Mouse (Mus musculus) hindbrain, postnatal 0 days (tissue): ENCODE measurements around the gene Glyatl3. TPM values are rescaled to one million over a fixed set of nuclear protein-coding genes. Genes with fewer than 3 reads are reported as not detected.
A peak's percentile ranks its signal among the peaks of the same experiment; 100 is the strongest.

Source experiments
- ATAC-seq: fragments of 200-750 bp; cut with Nextera tagmentation; 2 replicates; pipeline ENCODE4 v1.8.0; 2017; ENCODE audit warnings: mild to moderate bottlenecking, moderate TSS enrichment, moderate library complexity
- DNase-seq: peaks from one replicate; pipeline ENCODE4 v3.0.0-alpha.2; 2015; ENCODE audit warnings: low spot score
- H3K27ac ChIP-seq: fragments of 300-500 bp; sonication (generic); 2 replicates; pipeline ENCODE4 v1.5.1; 2014; ENCODE audit warnings: mild to moderate bottlenecking
- H3K27me3 ChIP-seq: fragments of 300-500 bp; sonication (generic); 2 replicates; pipeline ENCODE4 v1.6.1; 2014; ENCODE audit warnings: low read length, mixed read lengths; ENCODE audit not compliant: insufficient read depth
- H3K36me3 ChIP-seq: fragments of 300-500 bp; sonication (generic); 2 replicates; pipeline ENCODE4 v1.6.1; 2014; ENCODE audit warnings: low read length, mixed read lengths; ENCODE audit not compliant: insufficient read depth
- H3K4me1 ChIP-seq: fragments of 300-500 bp; sonication (generic); 2 replicates; pipeline ENCODE4 v1.6.1; 2014; ENCODE audit warnings: antibody characterized with exemption, low read length, mixed read lengths; ENCODE audit not compliant: insufficient read depth
- H3K4me2 ChIP-seq: fragments of 300-500 bp; sonication (generic); 2 replicates; pipeline ENCODE4 v1.6.1; 2014; ENCODE audit warnings: low read depth, mild to moderate bottlenecking, low read length, moderate library complexity, mixed read lengths
- H3K4me3 ChIP-seq: fragments of 300-500 bp; sonication (generic); 2 replicates; pipeline ENCODE4 v1.5.1; 2014; ENCODE audit warnings: low read length
- H3K9ac ChIP-seq: fragments of 300-500 bp; sonication (generic); replicated peaks from 2 replicates; pipeline ENCODE4 v1.6.1; 2014; ENCODE audit warnings: mild to moderate bottlenecking, low read length, moderate library complexity, mixed read lengths
- H3K9me3 ChIP-seq: fragments of 300-500 bp; sonication (generic); 2 replicates; pipeline ENCODE4 v1.6.1; 2016; ENCODE audit warnings: low read length, mixed read lengths
- CTCF ChIP-seq: IDR thresholded peaks from 2 replicates; pipeline ENCODE4 v1.5.1; 2016; ENCODE audit warnings: antibody characterized with exemption, control low read depth, low read depth
- WGBS: fragments of 180-500 bp; shearing (Covaris S2); extraction: QIAGEN DNeasy Blood & Tissue Kit; methylation state at CpG from one replicate; pipeline ENCODE4 v1.1.7; 2014; 5-methylcytosine and 5-hydroxymethylcytosine counted together
- polyA plus RNA-seq: library from polyadenylated mRNA; unstranded; fragments of >200 nt; fragmentation: Nextera tagmentation; extraction: Ambion mirVana; gene quantifications from 2 replicates; pipeline ENCODE4 v1.2.1, GENCODE M21; 2015
- total RNA-seq: library from RNA; depleted of rRNA; stranded (reverse); fragments of >200 nt; gene quantifications from 2 replicates; pipeline ENCODE4 v1.2.3, GENCODE M21; 2014; rRNA removed

Glyatl3 gene
- total RNA-seq (not detected in 2 replicates), polyA plus RNA-seq (not detected in 2 replicates)

DNA sequence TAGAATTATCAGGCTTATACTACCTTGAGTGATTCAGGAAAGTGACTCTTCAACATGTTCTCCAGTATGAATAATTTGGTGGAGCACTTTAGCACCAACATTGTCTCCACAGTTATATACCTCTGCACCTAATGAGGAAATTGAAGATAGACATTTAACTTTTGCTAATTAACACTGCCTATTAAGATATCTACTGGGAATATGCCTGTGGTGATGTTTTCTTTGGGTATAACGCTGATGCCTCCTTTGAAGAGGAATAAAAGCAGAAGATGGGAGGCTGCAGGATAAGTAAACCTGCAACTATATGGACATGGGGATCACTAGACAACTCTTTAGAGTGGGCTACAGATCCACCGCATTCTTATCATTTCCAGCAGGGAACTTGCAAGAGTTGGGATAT lies at the start of gene Glyatl3:
Gene Glyatl3, minus strand, starts transcription at position 101 of the 400 bp plus-strand sequence.
- 94% methylated on average over 2 of the region's 2 CpGs for WGBS
- ATAC-seq (no peak), DNase-seq (no peak)
- no peak within 1 kb of the TSS for H3K4me2 ChIP-seq
- no peaks in the 10 kb centered on the region for H3K9me3 ChIP-seq
- no peaks in the 10 kb centered on the region for H3K36me3 ChIP-seq
- H3K27me3 ChIP-seq = no peaks in the 10 kb centered on the region
- TF ChIP-seq CTCF = no peak
- H3K4me1 ChIP-seq = no peaks in the 10 kb centered on the region
- no peak within 1 kb of the TSS for H3K9ac ChIP-seq
- no peak within 1 kb of the TSS for H3K4me3 ChIP-seq
- H3K27ac ChIP-seq = no peak within 1 kb of the TSS

DNA sequence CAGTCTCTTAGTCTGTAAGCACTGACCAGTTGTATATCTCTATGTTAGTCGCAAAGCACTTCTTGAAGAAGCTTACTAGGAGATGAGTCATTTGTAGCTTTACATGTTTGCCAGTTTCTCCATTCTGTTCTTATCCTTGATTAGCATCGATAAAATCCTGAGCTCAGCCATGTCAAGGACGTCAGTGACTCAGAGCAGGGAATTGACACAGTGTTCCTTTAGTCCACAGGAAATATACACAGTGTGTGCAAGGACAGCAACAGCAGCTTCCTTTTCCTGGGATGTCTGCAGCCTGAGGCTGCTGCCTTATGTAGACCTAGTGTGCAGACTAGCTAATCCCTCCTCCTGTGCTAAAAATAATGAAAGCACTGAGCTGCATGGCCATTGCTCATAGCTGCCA lies 34.4 kb upstream of the Glyatl3 start:
- peaks cover 6% of the 10 kb centered on the region; the same call in 1 of the 2 replicates for H3K36me3 ChIP-seq
- no peak overlapping the region for H3K4me2 ChIP-seq
- H3K9ac ChIP-seq = no peak overlapping the region
- DNase-seq = no peak
- H3K4me3 ChIP-seq = no peak overlapping the region
- no peak for TF ChIP-seq CTCF
- 90% methylated on average over 3 of the region's 3 CpGs for WGBS
- H3K9me3 ChIP-seq = no peaks in the 10 kb centered on the region
- no peaks in the 10 kb centered on the region for H3K4me1 ChIP-seq
- no peak overlapping the region for H3K27ac ChIP-seq
- no peak for ATAC-seq
- H3K27me3 ChIP-seq = no peaks in the 10 kb centered on the region

DNA sequence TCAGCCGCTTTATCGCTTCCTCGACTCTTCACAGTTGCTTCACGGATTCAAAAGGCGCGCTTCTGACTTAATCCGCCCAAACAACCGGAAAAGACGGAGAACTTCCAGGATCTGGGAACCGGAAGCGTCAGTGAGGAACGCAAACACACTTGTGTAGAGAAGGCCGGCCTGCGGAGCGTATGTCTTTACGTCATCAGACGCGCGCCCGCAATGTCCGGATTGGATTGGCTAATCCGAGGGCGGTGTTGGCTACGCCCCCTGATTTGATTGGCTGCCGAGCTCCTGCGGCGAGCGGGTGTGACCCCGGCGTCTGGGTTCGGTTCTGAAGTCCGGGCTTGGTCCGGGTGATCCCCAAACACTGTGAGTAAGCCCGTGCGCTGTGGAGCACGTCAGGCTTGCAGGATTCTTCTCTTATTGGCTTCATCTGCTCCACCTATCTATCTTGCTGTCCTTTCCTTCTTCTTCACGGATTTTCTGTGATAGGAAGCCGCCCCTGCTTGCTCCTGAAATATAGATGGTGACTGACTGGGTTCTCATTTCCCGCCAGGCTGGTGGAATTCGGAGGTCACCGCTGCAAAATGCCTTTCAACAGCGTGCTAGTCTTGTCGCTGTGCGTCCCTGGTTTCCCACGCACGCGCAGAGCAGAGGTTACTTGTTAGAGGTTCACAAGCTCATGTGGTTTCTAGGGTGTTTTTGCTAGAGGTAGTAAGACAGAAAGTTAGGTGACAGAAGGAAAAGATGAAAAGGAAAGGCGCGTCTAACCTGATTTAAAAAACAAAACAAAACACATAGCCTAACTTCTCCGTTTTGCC lies 20.5 kb upstream of the Glyatl3 start, which contains the start of the genes Mut and Cenpq:
Gene Mut, plus strand, starts transcription at position 266 of the 812 bp plus-strand sequence.
Gene Cenpq, minus strand, starts transcription at position 628 of the 812 bp plus-strand sequence.
- H3K36me3 ChIP-seq = 0 out of 2 replicates have a peak, but pooled peaks cover 3% of the 10 kb centered on the region
- H3K4me3 ChIP-seq = peak within 1 kb of the TSS; percentile 70
- H3K4me1 ChIP-seq = no peaks in the 10 kb centered on the region
- DNase-seq (peak; percentile 100), ATAC-seq (peak; percentile 100)
- TF ChIP-seq CTCF = no peak
- H3K4me2 ChIP-seq = peak within 1 kb of the TSS; percentile 95
- H3K9me3 ChIP-seq = no peaks in the 10 kb centered on the region
- H3K27me3 ChIP-seq = no peaks in the 10 kb centered on the region
- peak within 1 kb of the TSS; percentile 66 for H3K9ac ChIP-seq
- WGBS = under 1% methylated on average over 50 of the region's 50 CpGs
- H3K27ac ChIP-seq = peak within 1 kb of the TSS; percentile 98

DNA sequence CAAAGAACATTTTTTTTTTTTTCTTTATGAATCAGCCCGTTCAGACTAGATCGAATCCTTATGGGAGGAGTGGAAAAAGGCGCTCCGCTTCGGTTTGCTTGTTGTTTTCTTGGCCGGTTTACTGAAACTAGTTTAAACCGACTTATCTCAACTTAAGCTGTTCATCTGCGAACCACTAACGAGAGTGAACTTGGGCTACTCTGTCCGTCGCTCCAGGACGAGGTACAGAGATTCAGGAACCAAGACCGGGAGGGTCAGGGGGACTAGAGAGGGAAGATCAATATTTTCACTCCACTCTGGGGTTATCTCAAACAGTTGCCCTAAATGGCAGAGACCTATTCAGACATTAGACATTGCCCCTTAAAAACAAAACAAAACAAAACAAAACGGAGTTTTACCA lies 19.8 kb upstream of the Glyatl3 start:
- ATAC-seq = peak; percentile 24

DNA sequence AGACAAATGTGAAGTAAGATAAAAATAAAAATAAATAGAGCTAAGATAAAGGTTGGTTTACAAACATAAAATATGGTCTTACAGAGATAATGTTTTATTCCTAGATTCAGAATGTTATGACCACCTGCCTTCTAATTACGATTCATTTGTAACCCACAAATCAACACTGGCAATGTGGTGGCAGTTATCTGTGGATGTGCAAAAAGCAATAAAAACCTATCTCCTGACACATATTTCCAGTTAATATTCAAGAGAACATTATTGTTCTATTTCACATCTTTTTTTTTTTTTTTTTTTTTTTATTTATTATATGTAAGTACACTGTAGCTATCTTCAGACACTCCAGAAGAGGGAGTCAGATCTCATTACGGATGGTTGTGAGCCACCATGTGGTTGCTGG lies 1.3 kb upstream of the Glyatl3 start:
- Histone ChIP-seq H3K9ac (no peak overlapping the region), H3K9me3 (no peaks in the 10 kb centered on the region), H3K27me3 (no peaks in the 10 kb centered on the region), H3K27ac (no peak overlapping the region), H3K4me1 (no peaks in the 10 kb centered on the region), H3K36me3 (no peaks in the 10 kb centered on the region), H3K4me3 (no peak overlapping the region), H3K4me2 (no peak overlapping the region)
- ATAC-seq (no peak), DNase-seq (no peak)
- TF ChIP-seq CTCF = no peak
- WGBS = 100% methylated on average over 1 of the region's 2 CpGs

More for the DNA sequence above, 19.8 kb upstream of the Glyatl3 start:
- no peaks in the 10 kb centered on the region for H3K27me3 ChIP-seq
- peak overlapping the region; percentile 66; the same call in 1 of the 2 replicates for H3K9ac ChIP-seq
- H3K4me1 ChIP-seq = no peaks in the 10 kb centered on the region
- no peak for TF ChIP-seq CTCF
- no peaks in the 10 kb centered on the region for H3K9me3 ChIP-seq
- 0 out of 2 replicates have a peak, but pooled peaks cover 3% of the 10 kb centered on the region for H3K36me3 ChIP-seq
- no peak for DNase-seq
- 0 out of 2 replicates have a peak overlapping the region, but pooled peaks have one; percentile 20 for H3K27ac ChIP-seq
- peak overlapping the region; percentile 70 for H3K4me3 ChIP-seq
- WGBS = 1% methylated on average over 14 of the region's 14 CpGs
- peak overlapping the region; percentile 95 for H3K4me2 ChIP-seq

DNA sequence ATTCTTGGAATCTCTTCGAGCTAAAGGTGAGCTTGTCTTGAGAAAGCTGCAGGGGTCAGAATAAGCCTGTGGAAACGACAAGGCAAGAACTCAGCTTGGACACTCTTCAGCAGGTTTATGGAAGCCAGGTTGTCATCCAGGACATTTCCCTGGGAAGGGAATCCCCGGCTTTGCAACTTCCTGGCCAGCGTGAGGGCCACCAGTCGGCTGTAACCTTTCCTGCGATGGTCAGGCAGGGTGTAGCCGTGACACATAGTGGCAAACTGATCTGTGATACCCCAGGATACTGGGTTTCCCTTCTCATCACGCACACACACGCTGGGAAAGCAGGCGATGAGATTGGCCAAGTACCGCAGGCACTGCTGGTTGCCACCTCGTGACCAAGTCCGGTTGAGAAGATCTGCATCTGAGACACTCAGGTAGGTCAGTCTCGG lies 9.4 kb downstream of the Glyatl3 start:
- no peaks in the 10 kb centered on the region for H3K36me3 ChIP-seq
- DNase-seq (peak; percentile 20), ATAC-seq (peak; percentile 78)
- no peaks in the 10 kb centered on the region for H3K4me1 ChIP-seq
- H3K27me3 ChIP-seq = no peaks in the 10 kb centered on the region
- 6% methylated on average over 14 of the region's 14 CpGs for WGBS
- peak overlapping the region; percentile 48 for H3K4me2 ChIP-seq
- H3K9me3 ChIP-seq = no peaks in the 10 kb centered on the region
- TF ChIP-seq CTCF = no peak
- H3K9ac ChIP-seq = no peak overlapping the region
- H3K27ac ChIP-seq = no peak overlapping the region
- H3K4me3 ChIP-seq = peak overlapping the region; percentile 18
